Mouse (Mus musculus) thymus, adult 18-20 months (tissue): ENCODE results near the gene Dot1l.

Experiments
- DNase-seq, 2 experiments: peaks; one replicate each; pipeline ENCODE4 v3.0.0; 2022; ENCODE audit warnings: mixed read lengths in 2 of 2

The Dot1l gene

DNA sequence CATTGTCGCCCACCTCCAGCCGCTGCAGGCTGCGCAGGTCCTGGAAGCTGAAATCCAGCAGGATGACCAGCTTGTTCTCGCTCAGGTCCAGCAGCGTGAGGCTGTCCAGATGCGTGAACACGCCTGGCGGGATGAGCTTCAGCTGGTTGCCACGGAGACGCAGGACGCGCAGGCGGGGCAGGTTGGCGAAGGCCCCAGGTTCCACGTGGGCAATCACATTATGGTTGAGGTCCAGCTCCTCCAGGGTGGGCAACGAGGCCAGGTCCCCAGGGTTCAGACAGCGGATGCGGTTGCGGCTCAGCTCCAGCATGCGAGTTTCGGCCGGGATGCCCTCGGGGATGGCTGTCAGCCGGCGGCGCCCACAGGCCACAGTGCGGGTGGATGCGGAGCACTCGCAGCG is 80.6 kb downstream of the Dot1l start:
- no peak for DNase-seq

GRCm38 (mm10) chr10:80836949-80837379 is 82.0 kb downstream of the Dot1l start:
- DNase-seq: no peak

DNA sequence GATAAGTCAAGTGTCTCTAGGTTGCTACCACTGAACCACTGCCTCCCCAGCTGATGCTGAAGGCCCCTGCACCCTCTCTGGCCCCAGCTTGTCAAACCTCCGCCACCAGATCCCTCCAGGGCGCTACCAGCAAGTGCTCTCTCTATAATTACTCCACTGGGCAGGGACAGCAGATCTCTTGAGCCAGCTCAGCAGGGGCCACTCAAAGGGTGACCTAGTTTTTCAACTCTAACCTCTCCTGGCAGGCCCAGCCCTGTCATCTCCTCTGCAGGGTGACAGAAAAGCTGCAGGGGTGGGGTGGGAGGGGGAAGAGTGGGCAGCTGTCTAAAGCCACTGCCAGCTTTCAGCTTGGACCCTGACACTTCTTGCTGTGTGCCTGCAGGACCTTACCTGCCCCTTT is 82.8 kb downstream of the Dot1l start:
- DNase-seq: no peak

DNA sequence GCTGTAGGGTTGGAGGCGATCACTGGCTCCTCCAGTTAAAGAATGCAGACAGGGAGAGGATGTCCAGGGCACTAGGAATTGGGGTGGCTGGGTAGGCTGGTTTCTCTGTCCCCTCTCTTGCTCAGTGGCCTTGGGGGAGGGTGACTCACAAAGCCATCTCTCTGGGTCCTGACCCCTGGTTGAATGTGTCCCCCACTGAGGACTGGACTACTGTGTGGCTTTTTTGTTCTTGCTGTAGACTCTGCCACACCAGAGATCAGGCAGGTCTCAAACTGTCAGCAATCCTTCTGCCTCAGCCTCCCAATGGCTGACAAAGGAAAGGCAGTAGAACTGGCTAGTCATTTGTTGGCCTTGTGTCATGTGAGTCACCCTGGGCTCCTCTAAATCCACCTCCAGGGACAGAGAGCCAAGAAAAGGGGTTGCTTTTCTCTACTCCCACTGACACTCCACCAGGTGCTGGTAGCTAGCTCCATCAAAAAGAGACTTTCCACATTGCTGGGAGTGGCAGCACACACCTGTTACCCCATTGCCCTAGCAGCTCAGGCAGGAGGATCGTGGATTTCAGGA is 83.4 kb downstream of the Dot1l start:
- no peak for DNase-seq

GRCm38 (mm10) chr10:80839848-80840247 is 84.8 kb downstream of the Dot1l start:
- no peak for DNase-seq

DNA sequence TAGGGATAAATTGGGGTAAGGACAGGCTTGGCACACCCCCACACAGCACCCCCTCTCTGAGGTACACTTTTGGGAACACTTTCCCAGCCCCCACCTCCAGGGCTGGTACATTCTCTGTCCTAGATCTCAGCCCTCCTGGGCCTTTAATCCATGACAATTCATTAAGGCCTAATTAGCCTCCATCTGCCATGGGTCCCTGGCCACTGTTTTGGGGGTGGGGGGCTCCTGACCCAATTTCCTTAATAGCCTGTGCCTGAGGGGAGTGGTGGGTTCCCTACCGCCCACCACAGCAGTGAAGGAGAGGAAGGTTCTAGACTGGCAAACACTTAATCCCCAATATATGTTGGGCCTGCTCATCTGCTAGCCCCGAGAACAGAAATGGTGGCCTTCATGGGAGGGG is 86.7 kb downstream of the Dot1l start:
- DNase-seq: no peak

GRCm38 (mm10) chr10:80842334-80842733 is 87.3 kb downstream of the Dot1l start:
- DNase-seq: no peak

GRCm38 (mm10) chr10:80843087-80843930 is 88.3 kb downstream of the Dot1l start:
- DNase-seq: no peak

DNA sequence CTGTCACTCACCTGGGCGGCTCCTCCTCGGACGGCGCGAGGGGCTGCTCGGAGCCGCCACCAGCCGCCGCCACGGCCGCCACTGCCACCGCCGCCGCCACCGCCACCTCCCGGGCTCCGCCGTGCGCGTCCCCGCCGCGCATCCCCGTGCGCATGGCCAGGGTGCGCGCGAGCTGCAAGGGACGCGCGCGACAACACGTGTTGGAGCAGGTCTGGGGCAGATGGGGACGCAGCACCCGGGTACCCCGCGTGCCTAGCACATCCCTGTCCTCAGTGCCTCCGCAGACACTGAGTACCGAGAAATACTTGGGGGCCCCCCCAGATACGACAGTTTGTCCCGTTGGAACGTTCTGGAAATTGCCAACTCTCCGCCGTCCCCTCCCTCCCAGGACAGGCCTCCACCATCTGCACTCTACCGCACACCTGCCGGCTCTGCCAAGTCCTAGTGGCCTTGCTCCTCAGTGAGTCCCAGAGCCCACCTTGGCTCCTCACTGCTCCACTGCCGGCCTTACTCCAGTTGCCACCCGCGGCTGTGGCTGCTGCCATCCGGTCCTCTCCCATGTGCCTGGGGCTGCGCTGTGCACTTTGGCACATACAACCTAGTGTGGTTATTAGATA is 89.0 kb downstream of the Dot1l start, which contains the start of gene Lingo3:
Gene Lingo3 (minus strand): TSS at position 109 of the 617 bp plus-strand sequence.
- no peak for DNase-seq
